In the genomic region with DNA sequence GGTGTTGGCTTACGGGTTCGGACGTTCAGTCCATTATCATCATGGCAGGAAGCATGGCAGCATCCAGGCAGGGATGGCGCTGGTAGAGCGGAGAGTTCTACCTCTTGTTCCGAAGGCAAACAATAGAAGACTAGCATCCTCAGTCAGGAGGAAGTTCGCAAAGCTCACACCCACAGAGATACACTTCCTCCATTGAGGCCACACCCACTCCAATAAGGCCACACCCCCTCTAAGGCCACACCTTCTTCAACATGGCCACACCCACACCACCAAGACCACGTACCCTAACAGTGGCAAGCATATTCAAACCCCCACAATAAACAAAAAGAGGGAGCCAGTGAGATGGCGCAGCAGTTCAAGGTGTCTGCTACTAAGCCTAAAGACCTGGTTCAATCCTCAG, we compare ENCODE assay signal across 30 mouse cellular contexts. TPM values are rescaled to one million over a fixed set of nuclear protein-coding genes. Genes with fewer than 3 reads are reported as not detected.
DNase-seq lines count a peak whose midpoint lies in the region; ATAC-seq and TF ChIP-seq lines count a peak whose summit lies in the region.
"Had no signal": no experiment of that assay in that cellular context is flagged by ENCODE, and none has a peak within 500 bp of the region (broad histone marks: within the 10 kb centered on the region; RNA-seq: fewer than 3 reads in every experiment).

No protein-coding gene starts in this region.

- TF ChIP-seq RAD21 in CH12.LX (IDR thresholded peaks at IDR 0.05; ENCODE audit: low read depth, low read length) = no peak
- TF ChIP-seq RAD21 in MEL (IDR thresholded peaks at IDR 0.05; ENCODE audit: low read depth, low read length) = no peak

- no peak overlapping the region for H3K4me3 ChIP-seq in limb, embryonic 11.5 days (ENCODE audit: low read depth, low read length)
- H3K4me3 ChIP-seq in limb, embryonic 10.5 days = no peak overlapping the region
- no peak overlapping the region for H3K4me3 ChIP-seq in CH12.LX (replicated peaks in 1 of 3; ENCODE audit: low read depth in 2 of 3, low read length in 2 of 3, poor library complexity in 1 of 3)
- H3K4me3 ChIP-seq in MEL (ENCODE audit: control insufficient read depth in 1 of 2, insufficient read depth in 1 of 2, low read depth in 2 of 2, low read length in 2 of 2) = no peak overlapping the region
- H3K4me3 ChIP-seq: erythroblast, embryonic 14.5 days; hindbrain, embryonic 10.5 days; limb, embryonic 13.5 days; lung, embryonic 15.5 days; midbrain, embryonic 12.5 days; neural tube, embryonic 15.5 days; stomach, embryonic 15.5 days had no signal

- no peaks in the 10 kb centered on the region for H3K4me1 ChIP-seq in limb, embryonic 11.5 days (ENCODE audit: control insufficient read depth, insufficient read depth, low read length)
- H3K4me1 ChIP-seq in limb, embryonic 10.5 days = 0 out of 2 replicates have a peak, but pooled peaks cover 7% of the 10 kb centered on the region
- H3K4me1 ChIP-seq in CH12.LX (ENCODE audit: control insufficient read depth in 1 of 2, insufficient read depth in 2 of 2) = peaks cover 10 to 36% of the 10 kb centered on the region in 2 experiments
- no peaks in the 10 kb centered on the region for H3K4me1 ChIP-seq in MEL (ENCODE audit: control insufficient read depth in 1 of 2, insufficient read depth in 2 of 2, low read length in 2 of 2)
- H3K4me1 ChIP-seq: limb, embryonic 13.5 days; lung, embryonic 15.5 days; midbrain, embryonic 12.5 days; neural tube, embryonic 15.5 days had no signal

- H3K9ac ChIP-seq in limb, embryonic 11.5 days (ENCODE audit: low read length) = no peak overlapping the region
- H3K9ac ChIP-seq in CH12.LX (ENCODE audit: insufficient read depth, low read depth) = no peak overlapping the region
- H3K9ac ChIP-seq in MEL (ENCODE audit: control insufficient read depth, low read depth, low read length, poor library complexity, severe bottlenecking) = no peak overlapping the region
- H3K9ac ChIP-seq: forebrain, postnatal 0 days; limb, embryonic 13.5 days; lung, embryonic 15.5 days; midbrain, embryonic 12.5 days; neural tube, embryonic 15.5 days; stomach, embryonic 15.5 days had no signal

- no peak overlapping the region for H3K4me2 ChIP-seq in limb, embryonic 11.5 days (ENCODE audit: low read depth, severe bottlenecking)
- H3K4me2 ChIP-seq in CH12.LX (ENCODE audit: insufficient read depth, low read depth, poor library complexity, severe bottlenecking) = no peak overlapping the region
- H3K4me2 ChIP-seq: limb, embryonic 13.5 days; liver, embryonic 11.5 days; lung, embryonic 15.5 days; midbrain, embryonic 12.5 days; neural tube, embryonic 15.5 days; stomach, embryonic 15.5 days had no signal

- dilution Hi-C loops in CH12.LX (cut with MboI; ENCODE audit: extremely low pct_ligation_motif_present, extremely low pct_unique_long_range_greater_than_20kb, low sequenced_read_pairs) = no loop called here

- no peaks in the 10 kb centered on the region for H3K79me2 ChIP-seq in CH12.LX (replicated peaks; ENCODE audit: control insufficient read depth, extremely low read depth, insufficient read depth, poor library complexity, severe bottlenecking)
- H3K79me2 ChIP-seq in MEL (ENCODE audit: control insufficient read depth, insufficient read depth, low read length, poor library complexity) = no peaks in the 10 kb centered on the region

- no peak for TF ChIP-seq CTCF in CH12.LX (conservative IDR thresholded peaks at IDR 0.05 in 1 of 2, IDR thresholded peaks at IDR 0.05 in 1 of 2; ENCODE audit: low read depth in 2 of 2, low read length in 2 of 2)
- TF ChIP-seq CTCF in MEL (IDR thresholded peaks at IDR 0.05 in 2 of 3, conservative IDR thresholded peaks at IDR 0.05 in 1 of 3; ENCODE audit: control insufficient read depth in 1 of 3, insufficient read depth in 1 of 3, low read depth in 2 of 3, low read length in 3 of 3, poor library complexity in 1 of 3, severe bottlenecking in 1 of 3) = no peak

- TF ChIP-seq EP300 in CH12.LX (IDR thresholded peaks at IDR 0.05; ENCODE audit: low read length) (no peak), MEL (IDR thresholded peaks at IDR 0.05; ENCODE audit: low read depth in 1 of 2, low read length in 2 of 2) (no peak)

- in situ Hi-C loops in CH12.LX (cut with MboI; ENCODE audit: low pct_ligation_motif_present, low pct_unique_long_range_greater_than_20kb, low sequenced_read_pairs) = no loop called here

- no peaks in the 10 kb centered on the region for H3K27me3 ChIP-seq in limb, embryonic 11.5 days (ENCODE audit: control insufficient read depth, insufficient read depth, low read length)
- no peaks in the 10 kb centered on the region for H3K27me3 ChIP-seq in limb, embryonic 10.5 days (ENCODE audit: low read depth, poor library complexity, severe bottlenecking)
- no peaks in the 10 kb centered on the region for H3K27me3 ChIP-seq in CH12.LX (replicated peaks)
- no peaks in the 10 kb centered on the region; a peak in 1 of 4 replicates for H3K27me3 ChIP-seq in MEL (ENCODE audit: control insufficient read depth in 1 of 2, insufficient read depth in 2 of 2, low read length in 2 of 2)
- H3K27me3 ChIP-seq: limb, embryonic 13.5 days; lung, embryonic 15.5 days; neural tube, embryonic 15.5 days; stomach, embryonic 15.5 days had no signal

- no peak for TF ChIP-seq POLR2A in CH12.LX (IDR thresholded peaks at IDR 0.05; ENCODE audit: low read depth, low read length)
- TF ChIP-seq POLR2A in MEL (IDR thresholded peaks at IDR 0.05; ENCODE audit: control insufficient read depth in 1 of 2, insufficient read depth in 1 of 2, low read depth in 1 of 2, low read length in 2 of 2, poor library complexity in 1 of 2) = no peak

- no peaks in the 10 kb centered on the region for H3K36me3 ChIP-seq in limb, embryonic 11.5 days (ENCODE audit: control insufficient read depth, insufficient read depth, low read length)
- no peaks in the 10 kb centered on the region for H3K36me3 ChIP-seq in limb, embryonic 10.5 days
- peaks cover 0 to 2% of the 10 kb centered on the region in 2 experiments for H3K36me3 ChIP-seq in CH12.LX (replicated peaks in 1 of 2; ENCODE audit: control insufficient read depth in 1 of 2, insufficient read depth in 1 of 2, low read length in 1 of 2)
- H3K36me3 ChIP-seq in MEL (ENCODE audit: control insufficient read depth in 1 of 2, insufficient read depth in 2 of 2, low read length in 2 of 2) = no peaks in the 10 kb centered on the region
- H3K36me3 ChIP-seq: hindbrain, embryonic 10.5 days; limb, embryonic 13.5 days; lung, embryonic 15.5 days; midbrain, embryonic 12.5 days; neural tube, embryonic 15.5 days; stomach, embryonic 15.5 days had no signal

- ATAC-seq in limb, embryonic 11.5 days (ENCODE audit: insufficient number of reproducible peaks, low FRiP score, low TSS enrichment, low read depth) = peak; percentile 51; the same call in 1 of the 2 replicates
- ATAC-seq in megakaryocyte progenitor cell, adult 5-6 weeks (replicated peaks; ENCODE audit: poor library complexity) = peak; percentile 42; the same call in 1 of the 2 replicates
- ATAC-seq: CD4-positive, CD25-positive, alpha-beta regulatory T cell, adult 4 months; forebrain, postnatal 0 days; hindbrain, embryonic 16.5 days had no signal

- DNase-seq in limb, embryonic 11.5 days (ENCODE audit: low spot score) = no peak
- no peak for DNase-seq in limb, embryonic 10.5 days (ENCODE audit: low spot score)
- DNase-seq in CH12.LX (ENCODE audit: extremely low read depth) (peak; percentile 53), MEL (ENCODE audit: low read depth, low spot score) (peak; percentile 35)
- DNase-seq in thymus, postnatal 25 days = no peak
- no peak for DNase-seq in adrenal gland, postnatal 4 days (ENCODE audit: low spot score in 2 of 2)
- DNase-seq: adrenal gland, postnatal 10 days; cerebellum, adult 11 months; cerebellum, adult 9-11 months; forebrain, postnatal 0 days; gastrocnemius, postnatal 10 days; heart, postnatal 14 days; kidney, adult 8-10 months; kidney, postnatal 10 days; layer of hippocampus, adult 9-11 months; retina, postnatal 1 day; right cerebral cortex, postnatal 25 days; thymus, adult 2 months; thymus, postnatal 4 days had no signal

- no peaks in the 10 kb centered on the region for H3K9me3 ChIP-seq in limb, embryonic 11.5 days (ENCODE audit: control insufficient read depth, low read length)
- no peaks in the 10 kb centered on the region for H3K9me3 ChIP-seq in limb, embryonic 10.5 days (replicated peaks)
- H3K9me3 ChIP-seq in CH12.LX (replicated peaks; ENCODE audit: low read length) (no peaks in the 10 kb centered on the region), MEL (replicated peaks; ENCODE audit: insufficient read depth, low read length) (no peaks in the 10 kb centered on the region)
- H3K9me3 ChIP-seq: hindbrain, embryonic 10.5 days; limb, embryonic 13.5 days; lung, embryonic 15.5 days; midbrain, embryonic 12.5 days; neural tube, embryonic 15.5 days; stomach, embryonic 15.5 days had no signal

- no peak overlapping the region for H3K27ac ChIP-seq in limb, embryonic 11.5 days (replicated peaks; ENCODE audit: low read depth, low read length)
- H3K27ac ChIP-seq in limb, embryonic 10.5 days = no peak overlapping the region
- H3K27ac ChIP-seq in CH12.LX (ENCODE audit: insufficient read depth, low read depth) (no peak overlapping the region), MEL (ENCODE audit: control insufficient read depth, low read depth, low read length) (no peak overlapping the region)
- H3K27ac ChIP-seq: hindbrain, embryonic 10.5 days; limb, embryonic 13.5 days; lung, embryonic 15.5 days; midbrain, embryonic 12.5 days; neural tube, embryonic 15.5 days; stomach, embryonic 15.5 days had no signal

- 95% methylated on average over 9 of the region's 9 CpGs for WGBS in limb, embryonic 11.5 days
- 95% methylated on average over 9 of the region's 9 CpGs for WGBS in limb, embryonic 10.5 days

TF ChIP-seq in CH12.LX, 34 proteins besides CTCF, POLR2A, EP300 and RAD21 (continues in another document):
- TF ChIP-seq ZMIZ1 (IDR thresholded peaks at IDR 0.05; ENCODE audit: low read depth, low read length) (no peak), ZKSCAN1 (IDR thresholded peaks at IDR 0.05; ENCODE audit: borderline replicate concordance, low read depth, low read length) (no peak)

TF ChIP-seq in MEL, 35 proteins besides CTCF, POLR2A, EP300 and RAD21 (continues in another document):
- TF ChIP-seq TCF12 (IDR thresholded peaks at IDR 0.05; ENCODE audit: low read depth, low read length) (no peak), CHD1 (IDR thresholded peaks at IDR 0.05; ENCODE audit: low read depth, low read length) (no peak), MYC (IDR thresholded peaks at IDR 0.05; ENCODE audit: low read depth, low read length) (no peak)

RNA-seq across cellular contexts. Expression of gene Tgif1, which starts 47.5 kb away (rescaled TPM):
- polyA plus RNA-seq in limb, embryonic 11.5 days (2014; fragmentation: Nextera tagmentation; extraction: Ambion mirVana) = 102 and 106 TPM in 2 replicates
- 105 and 132 TPM in 2 replicates for polyA plus RNA-seq in limb, embryonic 10.5 days (2016; fragmentation: Nextera tagmentation; extraction: Ambion mirVana)
- total RNA-seq in CH12.LX (2012; rRNA removed) = 37.0 and 44.5 TPM in 2 replicates
- 66.3 and 70.6 TPM in 2 replicates for total RNA-seq in CH12.LX (2014; rRNA removed)
- 59.2 and 74.4 TPM in 2 replicates for polyA plus RNA-seq in CH12.LX (2012; ENCODE audit: insufficient read length, low read depth)
- total RNA-seq in MEL (2012; rRNA removed) = 9.1 and 10.9 TPM in 2 replicates
- polyA plus RNA-seq in MEL (2012; ENCODE audit: insufficient read depth in 1 of 2, insufficient read length in 2 of 2, low read depth in 1 of 2, low replicate concordance in 2 of 2, missing spikeins in 1 of 2) = 10 to 100 TPM in 1 of 2 experiments, not detected in 1; 29.5 TPM
- total RNA-seq in megakaryocyte progenitor cell, adult 5-6 weeks (2015) = 77.5 and 85.6 TPM in 2 replicates
- total RNA-seq in megakaryocyte progenitor cell, adult 5-6 weeks (2017) = 47.0 and 53.9 TPM in 2 replicates
- total RNA-seq in adrenal gland, postnatal 4 days (2021) = 10 to 100 TPM; 79.0 to 81.1 TPM

Comparison
In these comparisons a context has a peak if more than half of its experiments do, and no peak if none do; other contexts are left out.
1. DNase-seq: peak in CH12.LX (single experiment) and MEL (single experiment); none in limb, embryonic 11.5 days (single experiment), limb, embryonic 10.5 days (single experiment), thymus, postnatal 25 days (single experiment) and adrenal gland, postnatal 4 days (0 of 2).